Mouse (Mus musculus) E14TG2a.4 (cell line): ENCODE data around the gene Mms22l.

Source experiments
- H3K27me3 ChIP-seq: 2 replicates; pipeline ENCODE4 v1.6.1; 2014; ENCODE audit warnings: low read length, control low read depth; ENCODE audit not compliant: insufficient read depth
- H3K36me3 ChIP-seq: 2 replicates; pipeline ENCODE4 v1.6.1; 2014; ENCODE audit warnings: low read length, control low read depth; ENCODE audit not compliant: insufficient read depth
- H3K4me1 ChIP-seq: replicated peaks from 2 replicates; pipeline ENCODE4 v1.6.1; 2014; ENCODE audit warnings: low read depth, low read length, control low read depth
- H3K4me3 ChIP-seq: replicated peaks from 2 replicates; pipeline ENCODE4 v1.5.1; 2014; ENCODE audit warnings: mild to moderate bottlenecking, low read length
- H3K9me3 ChIP-seq: 2 replicates; pipeline ENCODE4 v1.6.1; 2014; ENCODE audit warnings: low read length, control low read depth
- CTCF ChIP-seq: conservative IDR thresholded peaks from 2 replicates; pipeline ENCODE4 v1.5.1; 2014; ENCODE audit warnings: low read length
- NANOG ChIP-seq: IDR thresholded peaks from 2 replicates; pipeline ENCODE4 v1.6.1; 2014; ENCODE audit warnings: borderline replicate concordance, low read length, mixed read lengths
- POU5F1 ChIP-seq: IDR thresholded peaks from 2 replicates; pipeline ENCODE4 v1.6.1; 2014; ENCODE audit warnings: low read length, borderline replicate concordance

Mms22l gene

GRCm38 (mm10) chr4:24568026-24568425 lies 71.8 kb downstream of the Mms22l start:
- Histone ChIP-seq H3K9me3 (no peaks in the 10 kb centered on the region), H3K36me3 (peaks cover 33% of the 10 kb centered on the region), H3K4me3 (no peak overlapping the region), H3K27me3 (no peaks in the 10 kb centered on the region), H3K4me1 (0 out of 2 replicates have a peak, but pooled peaks cover 7% of the 10 kb centered on the region)
- TF ChIP-seq POU5F1: no peak
- TF ChIP-seq NANOG: no peak
- TF ChIP-seq CTCF: no peak

GRCm38 (mm10) chr4:24568989-24569556 lies 72.8 kb downstream of the Mms22l start:
- Histone ChIP-seq H3K4me3 (no peak overlapping the region), H3K36me3 (peaks cover 33% of the 10 kb centered on the region), H3K27me3 (no peaks in the 10 kb centered on the region), H3K9me3 (no peaks in the 10 kb centered on the region), H3K4me1 (0 out of 2 replicates have a peak, but pooled peaks cover 7% of the 10 kb centered on the region)
- TF ChIP-seq CTCF (no peak), POU5F1 (no peak), NANOG (no peak)

- TF ChIP-seq CTCF: peak; percentile 93
- no peak for TF ChIP-seq NANOG
- TF ChIP-seq POU5F1: no peak
- no peak overlapping the region for H3K4me3 ChIP-seq
- H3K36me3 ChIP-seq: peaks cover 40% of the 10 kb centered on the region
- peaks cover 13% of the 10 kb centered on the region for H3K9me3 ChIP-seq
- H3K27me3 ChIP-seq: no peaks in the 10 kb centered on the region
- H3K4me1 ChIP-seq: no peaks in the 10 kb centered on the region
Observed at GRCm38 (mm10) chr4:24574276-24574675, 78.0 kb downstream of the Mms22l start.

GRCm38 (mm10) chr4:24577594-24577993 lies 81.3 kb downstream of the Mms22l start:
- no peak overlapping the region for H3K4me3 ChIP-seq
- H3K27me3 ChIP-seq: no peaks in the 10 kb centered on the region
- TF ChIP-seq NANOG (no peak), CTCF (no peak), POU5F1 (no peak)
- peaks cover 13% of the 10 kb centered on the region for H3K9me3 ChIP-seq
- peaks cover 58% of the 10 kb centered on the region for H3K36me3 ChIP-seq
- no peaks in the 10 kb centered on the region for H3K4me1 ChIP-seq

- no peak overlapping the region for H3K4me3 ChIP-seq
- H3K27me3 ChIP-seq: no peaks in the 10 kb centered on the region
- no peaks in the 10 kb centered on the region for H3K9me3 ChIP-seq
- H3K4me1 ChIP-seq: no peaks in the 10 kb centered on the region
- no peak for TF ChIP-seq NANOG
- no peak for TF ChIP-seq POU5F1
- no peak for TF ChIP-seq CTCF
- peaks cover 74% of the 10 kb centered on the region for H3K36me3 ChIP-seq
Observed at GRCm38 (mm10) chr4:24582295-24582694, 86.0 kb downstream of the Mms22l start.

GRCm38 (mm10) chr4:24583997-24584396 lies 87.7 kb downstream of the Mms22l start:
- no peak overlapping the region for H3K4me3 ChIP-seq
- TF ChIP-seq POU5F1 (no peak), NANOG (no peak), CTCF (no peak)
- no peaks in the 10 kb centered on the region for H3K9me3 ChIP-seq
- H3K27me3 ChIP-seq: no peaks in the 10 kb centered on the region
- H3K36me3 ChIP-seq: peaks cover 74% of the 10 kb centered on the region
- no peaks in the 10 kb centered on the region for H3K4me1 ChIP-seq

GRCm38 (mm10) chr4:24594824-24595223 lies 98.6 kb downstream of the Mms22l start:
- TF ChIP-seq NANOG: no peak
- TF ChIP-seq CTCF: no peak
- no peak for TF ChIP-seq POU5F1
- no peak overlapping the region for H3K4me3 ChIP-seq
- H3K36me3 ChIP-seq: peaks cover 83% of the 10 kb centered on the region
- H3K27me3 ChIP-seq: no peaks in the 10 kb centered on the region
- H3K4me1 ChIP-seq: peaks cover 22% of the 10 kb centered on the region
- H3K9me3 ChIP-seq: no peaks in the 10 kb centered on the region

GRCm38 (mm10) chr4:24596942-24597611 lies 100.8 kb downstream of the Mms22l start:
- H3K36me3 ChIP-seq: peaks cover 86% of the 10 kb centered on the region
- no peaks in the 10 kb centered on the region for H3K9me3 ChIP-seq
- peaks cover 22% of the 10 kb centered on the region for H3K4me1 ChIP-seq
- no peak overlapping the region for H3K4me3 ChIP-seq
- TF ChIP-seq CTCF: no peak
- TF ChIP-seq POU5F1: no peak
- TF ChIP-seq NANOG: no peak
- H3K27me3 ChIP-seq: no peaks in the 10 kb centered on the region

- H3K9me3 ChIP-seq: no peaks in the 10 kb centered on the region
- H3K4me1 ChIP-seq: peaks cover 22% of the 10 kb centered on the region
- TF ChIP-seq POU5F1 (no peak), CTCF (no peak)
- H3K36me3 ChIP-seq: peaks cover 87% of the 10 kb centered on the region
- no peak overlapping the region for H3K4me3 ChIP-seq
- no peaks in the 10 kb centered on the region for H3K27me3 ChIP-seq
Observed at GRCm38 (mm10) chr4:24598637-24599036, 102.4 kb downstream of the Mms22l start.
